Mouse (Mus musculus) right cerebral cortex, adult 2 months (tissue): ENCODE results near the gene Usp38.

Source experiments
- DNase-seq, 2 experiments: peaks; one replicate each; pipeline ENCODE4 v3.0.0; 2021 to 2022; ENCODE audit warnings: low spot score in 2 of 2

Usp38 gene

DNA sequence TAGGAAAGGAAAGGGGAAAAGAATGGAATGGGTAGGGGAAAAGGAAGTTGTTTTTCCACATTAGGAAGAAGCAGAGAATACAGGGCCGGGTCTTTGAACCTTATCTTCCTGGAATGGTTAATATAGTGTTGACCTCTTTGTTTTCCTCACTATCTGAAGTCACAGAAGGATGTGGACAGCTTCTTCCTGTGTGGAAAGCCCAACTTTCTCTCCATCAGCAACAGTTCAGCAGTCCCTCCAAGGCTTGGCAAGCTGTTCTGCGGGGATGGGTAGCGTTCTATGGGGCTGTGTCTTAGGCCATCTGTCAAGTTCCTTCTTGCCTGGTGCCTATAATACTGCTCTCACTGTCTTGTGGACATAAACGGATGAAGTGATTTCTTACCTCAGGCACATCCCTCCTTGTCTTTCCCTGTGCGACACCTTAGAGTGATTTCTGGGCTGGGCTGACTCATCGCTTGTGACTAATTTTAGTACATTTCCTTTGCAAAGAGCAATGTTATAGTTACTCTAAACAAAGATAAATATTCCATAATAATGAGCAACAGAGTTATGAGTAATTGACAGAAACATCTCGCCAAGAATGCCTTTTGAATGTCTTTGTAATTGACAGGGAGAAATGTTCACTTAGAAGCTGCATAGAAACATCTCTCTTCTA is 52.7 kb downstream of the Usp38 start:
- DNase-seq, result peak in 1 of 2 experiments; percentile 15

GRCm38 (mm10) chr8:80961070-80961609 is 53.6 kb downstream of the Usp38 start:
- DNase-seq, result no peak

- no peak for DNase-seq
Observed at GRCm38 (mm10) chr8:80959588-80960268, 55.0 kb downstream of the Usp38 start.

- no peak for DNase-seq
Observed at GRCm38 (mm10) chr8:80957776-80958175, 57.0 kb downstream of the Usp38 start.

DNA sequence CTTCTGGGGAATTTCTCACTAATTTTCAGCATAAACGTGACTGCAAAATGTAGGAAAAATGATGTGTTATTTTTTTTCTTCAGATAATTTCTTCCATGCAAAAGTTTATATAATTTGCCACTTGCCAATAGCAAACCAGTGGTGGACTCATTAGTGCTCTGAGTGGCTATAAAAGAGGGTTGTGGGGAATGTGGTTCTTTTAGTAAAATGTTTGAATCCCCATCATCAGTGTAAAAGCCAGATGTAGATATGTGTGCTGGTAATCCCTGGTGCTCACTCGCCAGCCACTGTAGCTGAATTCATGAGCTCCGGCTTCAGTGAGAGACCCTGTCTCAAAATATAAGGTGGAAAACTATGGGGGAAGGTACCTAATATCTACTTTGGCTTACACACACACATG is 61.8 kb downstream of the Usp38 start:
- no peak for DNase-seq

DNA sequence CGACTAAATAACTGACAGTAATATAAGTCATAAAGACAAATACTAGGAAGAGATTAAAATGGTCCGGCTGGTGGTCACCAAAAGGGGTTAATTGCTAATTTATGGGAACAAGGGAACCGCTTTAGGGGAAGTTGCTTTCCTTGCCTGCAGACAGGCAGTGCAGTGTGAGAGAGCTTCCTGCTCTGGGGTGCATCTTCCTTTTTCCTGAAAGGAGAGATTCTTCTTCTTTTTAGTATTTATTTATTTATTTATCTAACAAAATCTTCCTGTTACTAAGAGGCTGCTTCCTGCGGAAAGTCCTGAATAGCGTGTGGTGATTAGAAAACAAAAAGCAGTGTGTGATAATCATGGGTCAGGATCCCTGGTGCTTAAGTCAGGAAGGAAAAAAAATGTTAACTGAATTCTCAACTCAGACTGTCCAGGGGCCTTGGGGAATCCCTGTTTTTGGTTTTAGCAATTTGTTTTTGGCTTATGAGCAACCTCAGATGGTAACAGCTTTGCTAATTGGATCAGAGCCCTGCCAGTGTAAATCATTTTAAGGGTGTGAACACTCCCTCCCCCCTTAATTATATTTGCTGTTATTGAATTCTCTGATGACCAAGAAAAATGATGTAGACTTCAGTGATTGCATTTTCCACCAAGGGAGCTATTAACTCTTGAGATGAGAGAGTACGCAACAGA is 62.4 kb downstream of the Usp38 start:
- no peak for DNase-seq

- no peak for DNase-seq
Observed at GRCm38 (mm10) chr8:80948405-80949183, 66.1 kb downstream of the Usp38 start.

DNA sequence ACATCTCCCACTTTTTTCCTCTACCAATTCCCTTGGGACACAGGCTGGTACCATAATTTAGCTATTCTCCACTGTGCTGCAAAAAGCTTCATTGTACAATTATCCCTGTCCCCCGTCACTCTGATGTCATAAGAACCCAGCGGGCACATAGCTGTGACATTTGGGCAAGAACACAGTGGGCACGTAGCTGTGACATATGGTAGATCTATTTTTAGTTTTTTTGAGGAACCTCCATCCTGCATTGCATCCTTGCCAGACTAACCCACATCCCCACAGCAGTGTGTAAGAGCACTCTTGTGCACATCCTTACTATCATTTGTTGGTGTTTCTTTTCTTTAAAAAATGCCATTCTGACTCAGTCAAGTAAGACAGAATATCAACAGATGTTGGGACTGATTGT is 71.0 kb downstream of the Usp38 start:
- DNase-seq, result peak; percentile 8 to 17

- DNase-seq, result no peak
Observed at GRCm38 (mm10) chr8:80941621-80942020, 73.1 kb downstream of the Usp38 start.

GRCm38 (mm10) chr8:80937814-80938650 is 76.7 kb downstream of the Usp38 start:
- no peak for DNase-seq
